Mouse (Mus musculus) CD4-positive helper T cell, adult 2 months (primary cell): ENCODE measurements around the gene Camkk2.

ENCODE experiments used
- DNase-seq: peaks from one replicate; pipeline ENCODE4 v3.0.0-alpha.2; 2012; ENCODE audit warnings: low read depth, missing footprints, low spot score

Gene Camkk2

DNA sequence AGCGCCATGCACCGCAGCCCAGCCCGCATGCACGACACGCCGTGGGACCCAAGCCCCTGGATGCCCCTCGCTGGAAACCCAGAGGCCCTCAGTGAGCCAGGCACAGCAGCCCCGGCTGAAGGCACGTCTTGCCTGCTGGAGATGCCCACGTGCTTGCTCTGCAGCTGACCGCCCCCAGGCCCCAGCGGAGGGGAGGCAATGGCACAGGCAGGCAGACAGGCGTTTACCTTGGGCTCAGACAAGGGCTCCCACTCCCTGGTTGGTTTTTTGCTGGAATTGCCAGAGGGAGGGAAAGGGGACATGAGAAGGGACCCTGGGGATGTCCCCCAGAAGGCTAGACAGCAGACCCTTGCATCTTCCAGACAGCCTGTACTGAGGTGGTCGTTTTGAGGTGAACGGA is 42.4 kb downstream of the Camkk2 start:
- no peak for DNase-seq

DNA sequence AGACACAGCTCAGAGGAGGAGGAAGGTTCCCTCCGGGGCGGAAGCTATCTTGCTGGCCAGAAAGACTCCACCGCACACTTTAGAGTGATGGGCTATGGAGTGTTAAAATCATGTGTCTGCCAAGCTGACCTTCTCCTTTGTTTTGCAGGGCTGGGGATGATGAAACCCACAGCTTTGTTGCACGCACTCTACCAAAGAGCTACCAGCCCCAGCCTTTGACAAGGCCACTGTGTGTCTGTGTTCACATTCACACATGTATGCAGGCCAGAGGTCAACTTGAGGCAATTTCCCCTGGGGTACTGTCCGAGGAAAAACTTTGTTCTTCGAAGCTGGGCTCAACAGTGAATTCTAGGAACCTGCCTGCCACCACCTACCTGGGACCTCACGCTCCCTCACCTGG is 43.4 kb downstream of the Camkk2 start:
- no peak for DNase-seq

DNA sequence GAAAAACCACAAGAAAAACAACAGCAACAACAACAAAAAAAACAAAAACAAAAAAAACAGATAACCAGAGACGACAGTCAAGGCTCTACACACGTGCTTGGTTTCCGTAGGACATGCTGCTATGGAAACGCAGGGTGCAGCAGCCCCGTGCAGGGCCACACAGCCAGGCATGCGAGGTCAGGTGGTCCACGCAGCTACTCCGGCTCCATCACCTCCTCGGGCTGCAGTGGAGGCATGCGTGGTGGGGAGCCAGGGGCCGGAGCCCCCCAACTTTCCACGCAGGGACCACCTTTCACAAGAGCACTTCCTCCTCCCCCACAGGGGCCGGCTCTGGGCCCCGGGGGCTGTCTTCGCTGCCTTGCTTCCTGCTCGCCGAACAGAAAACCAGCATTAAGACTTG is 45.3 kb downstream of the Camkk2 start:
- peak; percentile 45 for DNase-seq

- DNase-seq: peak; percentile 67
Observed at GRCm38 (mm10) chr5:122731991-122732673, 47.1 kb downstream of the Camkk2 start.

DNA sequence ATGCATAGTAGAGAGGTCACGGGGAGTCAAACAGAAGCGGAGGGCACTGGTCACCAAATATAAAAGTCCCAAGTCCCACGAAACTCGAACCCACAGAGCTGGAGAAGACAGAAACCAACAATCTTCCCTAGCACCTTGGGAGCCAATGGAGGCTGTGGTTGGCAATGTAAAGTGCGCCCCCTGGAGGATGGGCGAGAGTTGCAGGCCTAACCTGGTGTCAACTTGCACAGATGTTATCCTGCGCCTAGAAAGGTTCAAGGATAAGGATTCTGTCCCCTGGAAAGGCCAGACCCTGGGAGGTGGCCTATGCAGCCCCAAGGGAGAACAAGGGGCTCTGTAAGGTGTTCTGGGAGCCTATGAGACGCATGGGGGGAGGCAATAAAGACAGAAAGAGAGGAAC is 47.9 kb downstream of the Camkk2 start:
- DNase-seq: peak; percentile 73

DNA sequence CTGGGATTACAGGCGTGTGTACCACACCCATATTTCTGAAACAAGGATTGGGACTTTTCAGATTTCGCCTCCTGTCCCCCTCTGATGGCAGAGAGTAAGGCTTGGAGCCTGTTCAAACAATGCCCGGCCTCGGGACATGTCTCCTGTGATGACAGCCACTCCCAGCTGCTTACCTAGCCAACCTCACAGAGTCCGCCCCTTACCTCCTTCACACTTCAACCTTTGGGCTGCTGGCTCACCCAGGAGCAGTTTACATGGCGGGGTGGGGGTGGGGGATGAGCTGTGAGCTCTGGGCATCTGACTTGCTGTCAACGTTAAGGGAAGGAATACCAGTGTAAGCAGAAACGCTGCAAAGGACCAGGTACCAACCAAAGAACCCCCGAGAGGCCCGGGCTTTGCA is 48.4 kb downstream of the Camkk2 start:
- no peak for DNase-seq

- DNase-seq: no peak
Observed at GRCm38 (mm10) chr5:122727096-122727495, 52.1 kb downstream of the Camkk2 start.

DNA sequence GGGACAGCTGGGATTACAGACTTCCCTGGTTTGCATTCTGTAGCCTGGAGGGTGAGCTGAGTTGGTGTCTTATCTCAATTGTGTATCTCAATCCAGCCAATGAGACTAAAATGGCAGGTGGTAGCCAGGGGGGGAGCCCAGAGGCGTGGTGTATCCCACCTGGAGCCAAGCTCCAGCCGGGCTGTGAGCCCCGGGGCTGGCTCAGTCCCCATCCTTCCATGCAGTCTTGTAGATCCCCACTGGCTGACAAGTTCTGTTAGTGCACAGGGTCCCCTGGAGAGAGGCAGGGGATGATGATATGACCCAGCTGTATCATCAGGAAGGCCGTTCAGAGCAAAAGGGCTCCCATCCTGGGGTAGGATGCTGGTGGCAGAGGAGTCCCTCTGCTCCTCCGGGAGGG is 52.6 kb downstream of the Camkk2 start:
- no peak for DNase-seq

GRCm38 (mm10) chr5:122726068-122726467 is 53.1 kb downstream of the Camkk2 start:
- peak; percentile 77 for DNase-seq

- no peak for DNase-seq
Observed at GRCm38 (mm10) chr5:122725453-122725852, 53.8 kb downstream of the Camkk2 start.

GRCm38 (mm10) chr5:122719168-122719567 is 60.0 kb downstream of the Camkk2 start:
- DNase-seq: peak; percentile 85

DNA sequence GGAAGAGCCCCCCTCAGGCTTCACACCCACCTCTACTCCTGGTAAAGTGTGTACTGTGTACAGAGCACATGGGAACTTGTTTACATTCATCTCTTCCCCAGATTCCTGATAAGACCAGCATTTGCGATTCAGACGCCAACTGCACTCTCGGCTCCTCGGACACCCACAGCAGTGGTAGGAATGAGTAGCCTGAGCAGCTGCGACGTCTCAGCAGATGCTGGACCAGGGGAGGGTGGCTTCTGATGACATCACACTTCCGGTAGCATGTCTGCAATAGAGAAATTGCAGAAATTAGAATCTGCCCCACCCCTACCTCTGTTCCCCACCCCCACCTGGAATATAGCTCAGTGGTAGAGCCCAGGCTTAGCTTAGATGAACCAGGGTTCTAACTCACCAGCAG is 60.8 kb downstream of the Camkk2 start:
- peak; percentile 32 for DNase-seq

GRCm38 (mm10) chr5:122716793-122717192 is 62.4 kb downstream of the Camkk2 start:
- no peak for DNase-seq

DNA sequence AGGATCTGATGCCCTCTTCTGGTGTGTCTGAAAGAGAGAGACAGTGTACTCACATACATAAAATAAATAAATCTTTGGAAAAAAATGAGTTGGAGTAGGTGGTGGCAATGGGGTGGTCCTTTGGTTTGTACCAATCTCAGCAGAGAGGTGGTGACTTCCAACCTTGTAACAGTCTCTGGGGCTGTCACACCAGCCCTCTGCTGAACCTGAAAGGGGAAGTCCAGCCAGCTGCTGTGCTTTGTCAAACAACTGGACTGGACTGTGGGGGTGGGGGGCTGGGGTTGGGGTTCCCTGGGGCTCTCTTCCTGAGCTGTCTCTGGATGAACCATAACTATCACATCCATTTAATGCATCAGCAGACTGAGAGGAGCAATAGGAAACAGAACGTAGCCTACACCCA is 63.5 kb downstream of the Camkk2 start:
- DNase-seq: no peak

- DNase-seq: no peak
Observed at GRCm38 (mm10) chr5:122708819-122709218, 70.4 kb downstream of the Camkk2 start.

DNA sequence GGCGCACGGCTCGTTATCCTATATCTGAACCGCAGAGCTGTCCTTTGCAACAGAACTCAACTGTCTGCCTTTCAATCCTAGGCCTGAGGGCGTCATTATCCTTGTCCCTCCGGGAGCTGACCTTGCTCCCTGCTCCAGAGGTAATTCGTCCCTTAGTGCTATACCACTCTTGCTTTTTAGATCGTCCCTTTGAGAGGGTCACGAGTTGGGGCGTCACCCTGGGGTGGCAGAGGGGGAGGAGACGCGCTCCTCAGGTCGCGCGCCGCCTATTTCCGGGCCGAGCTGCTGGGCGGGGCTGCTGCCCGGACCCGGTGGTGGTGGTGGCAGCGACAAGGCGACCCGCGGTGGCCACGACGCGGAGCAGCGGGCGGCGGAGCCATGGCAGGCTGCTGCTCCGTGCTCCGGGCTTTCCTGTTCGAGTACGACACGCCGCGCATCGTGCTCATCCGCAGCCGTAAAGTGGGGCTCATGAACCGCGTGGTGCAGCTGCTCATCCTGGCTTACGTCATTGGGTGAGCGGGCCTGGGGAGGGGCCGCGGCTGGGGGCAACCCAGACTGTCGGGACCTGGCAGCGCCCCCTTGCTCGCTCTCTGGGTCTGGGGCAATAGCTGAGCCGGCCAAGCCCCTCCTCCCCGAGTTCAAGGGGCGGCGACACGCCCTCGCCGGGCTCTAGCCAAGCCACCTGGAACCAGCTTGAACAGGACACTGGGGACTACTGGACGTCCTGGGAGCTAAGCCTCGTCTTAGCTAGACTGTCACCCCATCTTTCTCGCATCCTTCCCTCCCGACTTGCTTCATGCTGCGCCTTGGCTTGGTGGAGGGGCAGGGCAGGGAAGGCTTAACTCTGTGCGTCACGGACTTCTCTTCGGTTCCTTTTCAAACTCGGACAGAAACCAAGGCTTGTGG is 71.7 kb downstream of the Camkk2 start, which contains the start of gene P2rx4:
Gene P2rx4 (plus strand): TSS at position 269 of the 906 bp plus-strand sequence.
- DNase-seq: peak; percentile 90

GRCm38 (mm10) chr5:122706917-122707275 is 72.3 kb downstream of the Camkk2 start:
- no peak for DNase-seq

DNA sequence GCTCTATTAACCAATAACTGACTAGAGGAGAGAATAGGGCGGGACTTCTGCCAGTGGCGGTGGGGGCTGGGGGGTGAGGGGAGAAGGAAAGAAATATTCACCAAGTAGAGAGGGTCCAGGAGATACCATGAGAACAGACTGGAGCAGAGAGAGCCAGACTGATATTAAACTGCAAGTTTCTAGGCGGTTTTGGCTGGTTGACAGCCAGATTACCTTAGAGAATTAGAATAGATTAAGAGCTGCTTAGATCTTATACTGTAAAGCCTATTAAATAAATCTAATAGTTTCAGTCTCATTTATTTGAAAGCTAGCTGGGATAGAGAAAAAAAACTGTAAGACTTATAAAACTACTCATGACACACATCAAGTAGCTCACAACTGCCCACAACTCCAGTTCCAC is 74.0 kb downstream of the Camkk2 start:
- DNase-seq: no peak

GRCm38 (mm10) chr5:122704571-122704970 is 74.6 kb downstream of the Camkk2 start:
- no peak for DNase-seq

DNA sequence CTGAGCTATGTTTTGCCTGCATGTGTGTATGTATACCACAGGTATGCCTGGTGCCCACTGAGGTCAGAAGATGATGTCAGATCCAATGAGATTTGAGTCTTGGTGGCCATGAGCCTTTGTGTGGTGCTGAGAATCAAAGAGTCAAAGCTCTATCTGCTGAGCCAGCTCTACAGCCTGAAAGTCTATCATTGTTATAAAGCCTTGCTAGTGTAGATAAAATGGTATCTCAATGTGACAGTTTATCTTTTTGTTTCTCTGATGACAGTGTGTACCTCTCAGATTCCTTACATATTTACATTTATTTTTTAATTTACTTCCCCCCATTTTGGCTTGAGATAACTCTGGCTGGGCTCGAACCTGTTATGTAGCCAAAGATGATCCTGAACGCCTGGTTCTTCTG is 75.6 kb downstream of the Camkk2 start:
- no peak for DNase-seq

DNA sequence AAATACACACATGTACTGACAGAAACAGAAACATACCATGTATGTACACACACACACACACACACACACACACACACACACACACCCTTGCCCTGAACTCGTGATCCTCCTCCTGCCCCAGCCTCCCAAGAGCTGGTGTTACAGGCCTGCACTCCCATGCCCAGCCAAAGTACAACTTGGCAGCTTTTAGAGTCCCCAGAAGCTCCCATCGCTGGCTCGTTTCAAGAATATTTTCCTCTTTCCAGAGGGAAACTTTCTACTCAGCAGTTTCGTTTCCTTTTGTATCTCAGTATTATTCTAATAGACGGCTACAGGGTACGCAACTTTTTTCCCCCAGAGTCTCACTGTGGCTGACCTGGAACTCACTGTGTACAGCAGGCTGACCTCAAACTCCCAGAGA is 77.1 kb downstream of the Camkk2 start:
- DNase-seq: no peak

DNA sequence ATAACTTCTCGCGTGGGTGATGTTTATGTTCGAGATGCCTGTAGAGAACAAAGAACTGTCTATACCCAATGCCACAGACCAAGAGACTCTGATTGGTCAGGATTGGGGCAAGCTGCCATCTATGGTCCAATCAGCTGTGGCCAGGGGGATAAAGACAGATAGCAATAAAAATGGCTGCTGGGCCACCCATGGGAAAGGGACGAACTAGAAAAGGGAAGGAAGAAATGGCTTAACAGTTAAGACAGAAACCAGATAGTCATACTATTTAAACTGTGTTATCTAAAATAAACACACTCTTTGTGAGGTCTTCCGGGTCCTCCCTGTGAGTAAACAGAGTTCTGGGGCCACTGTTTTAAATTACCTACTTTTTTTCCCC is 78.4 kb downstream of the Camkk2 start:
- no peak for DNase-seq
